Mouse (Mus musculus) E14TG2a.4 (cell line): ENCODE data around the gene Gm10147.
"Not testable (repeated sequence)": the region's sequence is repeated elsewhere in the genome, so short reads cannot be mapped to it uniquely, and the experiment has no call there.

Experiments used
- H3K27me3 ChIP-seq: 2 replicates; pipeline ENCODE4 v1.6.1; 2014; ENCODE audit warnings: low read length, control low read depth; ENCODE audit not compliant: insufficient read depth
- H3K36me3 ChIP-seq: 2 replicates; pipeline ENCODE4 v1.6.1; 2014; ENCODE audit warnings: low read length, control low read depth; ENCODE audit not compliant: insufficient read depth
- H3K4me1 ChIP-seq: replicated peaks from 2 replicates; pipeline ENCODE4 v1.6.1; 2014; ENCODE audit warnings: low read depth, low read length, control low read depth
- H3K4me3 ChIP-seq: replicated peaks from 2 replicates; pipeline ENCODE4 v1.5.1; 2014; ENCODE audit warnings: mild to moderate bottlenecking, low read length
- H3K9me3 ChIP-seq: 2 replicates; pipeline ENCODE4 v1.6.1; 2014; ENCODE audit warnings: low read length, control low read depth

The Gm10147 gene

DNA sequence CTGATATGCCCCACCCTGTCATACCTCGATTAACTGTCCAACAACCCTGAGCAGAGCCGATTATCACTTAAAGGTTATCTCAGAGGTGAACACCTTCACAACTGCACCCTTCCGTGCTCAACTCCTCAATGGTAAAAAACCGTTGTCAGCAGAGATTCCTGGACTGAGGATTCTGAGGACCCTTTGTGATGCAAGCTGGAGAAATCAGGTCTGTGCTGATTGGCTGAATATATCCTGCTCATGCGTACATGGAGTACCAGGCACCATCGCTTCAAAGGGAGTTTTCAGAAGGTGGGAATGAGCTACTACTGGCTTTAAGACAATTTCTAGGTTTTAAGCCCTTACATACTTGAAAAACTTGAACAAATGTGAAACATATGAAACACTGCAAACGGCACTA lies at the start of gene Gm10147:
Gene Gm10147 (minus strand): TSS at position 101 of the 400 bp plus-strand sequence.
- not testable (repeated sequence) for H3K27me3 ChIP-seq, H3K9me3 ChIP-seq, H3K4me1 ChIP-seq, H3K36me3 ChIP-seq, H3K4me3 ChIP-seq
